Mouse (Mus musculus) layer of hippocampus, adult 11-12 months (tissue): ENCODE results near the gene Gm20388.
A peak's percentile ranks its signal among the peaks of the same experiment; 100 is the strongest.

Source experiments
- DNase-seq: peaks from one replicate; pipeline ENCODE4 v3.0.0; 2022; ENCODE audit warnings: low spot score

The Gm20388 gene

GRCm38 (mm10) chr8:120396756-120397155 is 486.1 kb downstream of the Gm20388 start:
- DNase-seq: no peak

GRCm38 (mm10) chr8:120397444-120398411 is 487.1 kb downstream of the Gm20388 start:
- DNase-seq: no peak

- no peak for DNase-seq
Observed at GRCm38 (mm10) chr8:120399212-120399934, 488.7 kb downstream of the Gm20388 start.

GRCm38 (mm10) chr8:120401216-120401615 is 490.6 kb downstream of the Gm20388 start:
- no peak for DNase-seq

- no peak for DNase-seq
Observed at GRCm38 (mm10) chr8:120401712-120402111, 491.1 kb downstream of the Gm20388 start.

- no peak for DNase-seq
Observed at GRCm38 (mm10) chr8:120403606-120404269, 493.1 kb downstream of the Gm20388 start.

GRCm38 (mm10) chr8:120404609-120405036 is 494.0 kb downstream of the Gm20388 start:
- peak; percentile 70 for DNase-seq

- no peak for DNase-seq
Observed at GRCm38 (mm10) chr8:120406008-120406632, 495.5 kb downstream of the Gm20388 start.

- DNase-seq: no peak
Observed at GRCm38 (mm10) chr8:120407701-120408240, 497.1 kb downstream of the Gm20388 start.

- no peak for DNase-seq
Observed at GRCm38 (mm10) chr8:120408241-120409215, 497.9 kb downstream of the Gm20388 start.

GRCm38 (mm10) chr8:120409371-120410013 is 498.9 kb downstream of the Gm20388 start:
- no peak for DNase-seq

GRCm38 (mm10) chr8:120411059-120411458 is 500.4 kb downstream of the Gm20388 start:
- DNase-seq: no peak

GRCm38 (mm10) chr8:120411862-120412261 is 501.2 kb downstream of the Gm20388 start:
- DNase-seq: no peak

- no peak for DNase-seq
Observed at GRCm38 (mm10) chr8:120412357-120412756, 501.7 kb downstream of the Gm20388 start.

- peak; percentile 64 for DNase-seq
Observed at GRCm38 (mm10) chr8:120412911-120413625, 502.4 kb downstream of the Gm20388 start.

GRCm38 (mm10) chr8:120413626-120413988 is 503.0 kb downstream of the Gm20388 start:
- DNase-seq: no peak

- DNase-seq: no peak
Observed at GRCm38 (mm10) chr8:120414216-120414615, 503.6 kb downstream of the Gm20388 start.

GRCm38 (mm10) chr8:120415474-120415873 is 504.8 kb downstream of the Gm20388 start:
- DNase-seq: no peak

- DNase-seq: no peak
Observed at GRCm38 (mm10) chr8:120416173-120416521, 505.5 kb downstream of the Gm20388 start.
